Mouse (Mus musculus) urinary bladder, adult 2 months (tissue): ENCODE data around the gene Eif2ak3. TPM values are rescaled to one million over a fixed set of nuclear protein-coding genes. Genes with fewer than 3 reads are reported as not detected.
"Not testable (repeated sequence)": the region's sequence is repeated elsewhere in the genome, so short reads cannot be mapped to it uniquely, and the experiment has no call there.

Source experiments
- DNase-seq: peaks from one replicate; pipeline ENCODE4 v3.0.0; 2022; ENCODE audit warnings: low spot score
- polyA plus RNA-seq: library from polyadenylated mRNA; depleted of rRNA; stranded (reverse); fragments of >200 nt; gene quantifications from 2 replicates; pipeline ENCODE4 v1.2.3, GENCODE M21; 2012; rRNA removed

The Eif2ak3 gene
- 15.6 and 16.3 TPM in 2 replicates for polyA plus RNA-seq

DNA sequence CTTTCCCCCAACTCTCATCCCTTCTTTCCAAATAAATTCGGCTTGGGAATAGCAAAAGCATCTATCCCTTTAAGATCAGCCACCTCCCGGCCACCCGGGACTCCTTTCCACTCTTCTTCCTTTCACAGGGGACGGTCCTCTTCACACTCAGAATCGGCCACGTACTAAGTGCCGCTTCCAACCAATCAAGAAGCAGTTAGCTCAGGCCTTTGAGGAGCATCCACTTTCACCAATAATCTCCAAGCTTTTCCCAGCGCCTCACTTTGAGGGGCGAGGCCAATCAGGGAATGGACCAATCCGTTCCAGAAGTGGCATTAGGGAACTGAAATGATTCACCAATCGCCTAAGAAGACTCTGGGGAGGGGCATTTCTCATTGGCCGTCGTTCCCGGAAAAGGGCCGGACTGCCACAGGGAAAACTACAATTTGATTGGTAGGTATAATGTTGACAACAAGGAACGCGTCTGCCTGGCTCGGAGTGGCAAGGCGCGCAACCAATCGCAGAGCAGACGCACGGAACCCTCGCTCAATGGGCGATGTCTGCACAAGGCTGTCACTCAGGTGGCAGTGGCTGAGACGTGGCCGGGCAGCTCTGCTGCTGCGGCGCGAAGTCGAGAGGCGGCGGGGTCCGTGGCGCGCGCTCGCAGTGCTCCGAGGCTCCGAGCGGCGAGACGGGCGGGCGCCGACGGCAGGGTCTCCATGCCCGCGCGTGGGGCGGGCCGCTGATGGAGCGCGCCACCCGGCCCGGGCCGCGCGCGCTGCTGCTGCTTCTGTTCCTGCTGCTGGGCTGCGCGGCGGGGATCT lies at the start of gene Eif2ak3:
TSS of gene Eif2ak3 (plus strand) at position 514 of the 803 bp plus-strand sequence.
- DNase-seq, result peak; percentile 95

DNA sequence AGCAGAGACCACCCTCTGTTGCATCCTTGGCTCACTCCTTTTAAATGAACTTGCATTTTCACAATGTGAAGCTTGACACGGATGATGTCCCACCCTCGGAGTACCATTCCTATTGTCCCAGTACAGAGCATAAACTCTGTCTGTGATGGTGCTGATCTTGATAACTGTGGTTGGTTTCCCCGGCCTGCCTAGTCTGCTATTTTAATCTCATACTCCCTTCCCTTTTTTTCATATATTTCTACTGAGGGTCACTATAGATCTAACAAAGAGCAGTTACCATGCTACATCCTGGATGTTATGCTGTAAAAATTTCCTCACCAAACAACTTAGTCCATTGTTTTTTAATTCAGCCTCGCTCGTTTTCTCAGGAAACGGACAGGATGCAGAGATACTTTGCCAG lies 47.4 kb upstream of the Eif2ak3 start:
- no peak for DNase-seq

DNA sequence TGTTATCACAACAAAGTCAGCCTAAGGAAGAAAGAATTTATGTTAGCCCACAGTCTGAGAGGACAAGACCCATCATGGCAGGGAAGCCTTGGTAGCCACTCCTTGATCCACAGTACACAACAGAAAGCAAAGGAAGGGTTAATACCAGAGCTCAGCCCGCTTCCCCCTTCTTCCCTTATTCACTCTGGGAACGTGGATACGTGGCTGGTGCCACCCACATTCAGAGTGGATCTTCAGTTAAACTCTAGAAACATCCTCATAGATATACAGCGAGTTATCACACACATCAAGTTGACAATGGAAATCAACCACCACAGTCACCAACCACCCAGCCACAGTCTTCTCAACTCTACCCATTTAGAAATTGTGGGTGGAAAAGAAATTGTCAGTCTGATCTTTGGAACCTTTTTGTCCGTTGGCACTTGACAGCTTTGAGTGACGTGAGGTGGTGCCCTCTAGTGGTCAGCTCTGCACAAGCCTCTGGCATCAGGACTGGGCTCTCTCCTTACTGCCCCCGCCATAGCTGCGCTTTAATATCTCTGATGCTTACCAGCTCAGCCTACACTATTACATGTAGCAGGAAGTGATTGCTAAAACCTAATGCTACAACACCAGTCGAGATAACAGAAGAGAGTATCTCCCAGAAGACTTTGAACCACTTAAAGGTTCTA lies 46.6 kb upstream of the Eif2ak3 start:
- no peak for DNase-seq

DNA sequence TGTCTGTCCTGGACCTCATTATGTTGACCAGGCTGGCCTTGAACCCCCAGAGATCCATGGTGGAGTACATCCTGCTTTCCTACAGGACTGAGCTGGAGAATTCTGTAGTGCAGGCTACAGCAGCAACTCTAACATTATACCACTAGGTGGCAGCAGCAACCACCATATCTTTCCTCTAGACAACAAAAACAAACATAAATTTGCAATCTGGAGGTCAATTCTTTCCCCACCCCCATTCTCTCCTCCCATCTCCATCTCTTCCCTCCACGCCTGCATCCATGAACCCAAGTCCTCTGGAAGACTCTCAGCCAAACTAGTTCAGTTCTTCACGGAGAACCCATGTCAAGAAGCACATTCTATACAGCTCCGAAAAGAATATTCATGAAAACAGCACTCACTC lies 39.7 kb upstream of the Eif2ak3 start:
- no peak for DNase-seq

DNA sequence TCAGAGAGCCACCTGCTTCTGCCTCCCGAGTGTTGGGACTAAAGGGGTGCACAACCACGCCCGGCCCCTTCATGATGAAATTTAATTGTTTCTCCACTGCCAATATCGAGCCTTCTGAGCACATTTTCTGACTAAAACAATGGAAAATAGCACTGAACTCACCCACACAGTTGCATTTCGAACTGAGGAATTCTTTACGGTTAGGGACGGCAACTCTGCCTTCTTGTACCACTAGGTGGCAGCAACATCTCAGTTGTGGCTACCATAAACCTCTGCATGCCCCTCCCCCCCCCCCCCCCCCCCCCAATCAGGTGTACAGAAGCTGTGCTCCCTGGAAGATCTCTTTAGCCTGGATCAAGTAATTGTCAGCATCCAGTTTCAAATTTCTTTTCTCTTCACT lies 39.0 kb upstream of the Eif2ak3 start:
- no peak for DNase-seq

DNA sequence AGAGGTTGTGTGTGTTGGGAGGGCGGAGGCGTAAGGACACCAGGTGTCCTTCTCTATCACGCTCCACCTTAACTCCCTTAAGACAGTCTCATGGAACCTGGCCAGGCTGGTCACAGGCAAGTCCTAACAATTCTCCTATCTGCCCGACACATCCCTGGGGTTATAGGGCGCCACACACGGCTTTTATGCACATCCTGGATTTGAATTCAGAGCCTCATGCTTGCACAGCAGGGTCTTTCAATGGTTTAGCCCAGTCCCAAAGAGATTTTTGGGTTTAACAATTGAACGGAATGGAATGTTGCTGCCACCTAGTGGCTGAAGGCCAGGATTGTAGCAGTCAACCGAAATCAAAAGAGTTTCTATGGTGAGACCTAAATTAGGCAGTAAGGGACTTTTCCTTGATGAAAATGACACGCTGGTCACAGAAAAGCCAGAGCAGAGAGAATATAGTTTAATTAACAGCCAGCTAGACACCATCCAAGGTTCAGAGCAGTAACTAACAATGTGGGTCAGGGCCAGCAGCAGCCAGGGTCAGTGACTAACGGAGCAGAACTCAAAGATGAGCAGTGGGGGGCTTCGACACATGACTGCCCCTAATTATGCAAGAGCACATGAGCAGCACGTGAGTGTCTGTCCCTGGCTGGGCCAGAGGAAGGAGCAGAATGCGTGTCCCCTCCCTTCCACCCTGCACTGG lies 38.3 kb upstream of the Eif2ak3 start:
- DNase-seq, result peak; percentile 44

DNA sequence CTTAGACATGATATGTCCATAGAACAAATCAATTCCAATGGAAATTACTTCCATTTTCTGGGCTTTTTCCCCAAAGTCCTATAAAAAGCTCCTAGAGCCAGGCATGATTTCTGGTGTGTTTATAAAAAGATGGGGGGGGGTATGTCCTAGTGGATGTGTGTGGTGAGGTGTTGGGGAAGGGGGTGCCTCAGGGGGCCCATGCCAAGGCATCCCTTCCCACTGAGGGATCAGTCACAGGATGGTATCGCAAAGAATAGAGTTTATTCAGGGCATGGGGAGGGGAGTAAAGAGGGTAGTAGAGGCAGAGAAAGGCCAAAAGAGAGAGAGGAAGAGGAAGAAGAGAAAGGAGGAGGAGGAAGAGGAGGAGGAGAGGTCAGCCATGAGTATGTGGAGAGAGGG lies 37.8 kb upstream of the Eif2ak3 start:
- no peak for DNase-seq

DNA sequence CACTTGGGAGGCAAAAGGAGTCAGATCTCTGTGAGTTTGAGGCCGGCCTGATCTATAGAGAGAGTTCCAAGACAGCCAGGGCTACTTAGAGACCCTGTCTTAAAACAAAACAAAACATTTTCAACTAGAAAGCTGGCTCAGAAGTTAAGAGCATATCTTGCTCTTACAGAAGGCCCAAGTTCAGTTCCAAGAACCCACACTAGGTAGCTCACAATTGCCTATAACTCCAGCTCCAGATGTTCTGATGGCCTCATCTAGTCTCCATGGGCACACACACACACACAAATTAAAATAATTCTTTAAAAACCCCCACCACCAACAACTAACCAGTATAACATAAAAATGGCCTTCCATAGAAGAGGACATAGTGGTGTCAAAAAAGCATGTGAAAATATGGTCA lies 33.8 kb upstream of the Eif2ak3 start:
- DNase-seq, result no peak

DNA sequence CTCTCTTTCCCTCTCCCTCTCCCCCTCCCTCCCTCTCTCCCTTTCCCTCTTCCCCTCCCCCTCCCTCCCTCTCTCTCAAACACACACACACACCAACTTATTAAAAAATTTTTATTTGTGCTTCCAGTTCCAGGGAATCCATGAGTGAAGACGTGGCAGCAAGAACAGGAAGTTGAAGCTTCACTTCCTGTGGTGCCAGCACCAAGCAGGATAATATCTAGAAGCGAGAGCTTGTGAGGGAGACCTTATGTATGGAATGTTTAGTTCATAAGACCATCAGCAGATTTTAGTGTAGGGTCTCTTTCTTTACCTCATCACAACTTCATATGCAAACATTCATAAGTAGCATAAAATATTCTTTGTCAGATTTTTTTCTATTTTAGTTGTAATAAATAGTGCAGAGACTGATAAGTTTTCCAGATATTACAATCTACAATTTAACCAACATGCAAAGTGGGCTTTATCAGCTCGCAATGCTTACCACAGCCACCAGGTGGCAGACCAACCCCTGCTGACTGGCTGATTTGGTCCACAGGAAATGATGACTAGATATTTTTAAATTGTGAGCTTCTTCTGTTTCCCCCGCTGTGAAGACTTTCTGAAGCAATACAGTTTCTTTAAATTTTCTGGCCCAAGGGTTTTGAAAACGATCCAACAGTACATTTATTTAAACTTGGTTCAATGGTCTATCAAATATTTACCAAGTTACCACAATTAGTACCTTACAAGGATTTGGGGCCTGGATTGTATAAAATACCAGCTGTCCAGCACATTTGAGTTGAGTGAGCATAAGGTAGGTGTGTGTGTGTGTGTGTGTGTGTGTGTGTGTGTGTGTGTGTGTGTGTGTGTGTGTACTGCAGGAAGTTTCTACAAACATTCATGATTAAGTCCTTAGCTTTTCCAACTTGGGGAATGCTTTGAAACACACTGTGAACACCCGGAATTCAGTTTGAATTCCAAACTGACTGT lies 32.5 kb upstream of the Eif2ak3 start:
- DNase-seq, result no peak

DNA sequence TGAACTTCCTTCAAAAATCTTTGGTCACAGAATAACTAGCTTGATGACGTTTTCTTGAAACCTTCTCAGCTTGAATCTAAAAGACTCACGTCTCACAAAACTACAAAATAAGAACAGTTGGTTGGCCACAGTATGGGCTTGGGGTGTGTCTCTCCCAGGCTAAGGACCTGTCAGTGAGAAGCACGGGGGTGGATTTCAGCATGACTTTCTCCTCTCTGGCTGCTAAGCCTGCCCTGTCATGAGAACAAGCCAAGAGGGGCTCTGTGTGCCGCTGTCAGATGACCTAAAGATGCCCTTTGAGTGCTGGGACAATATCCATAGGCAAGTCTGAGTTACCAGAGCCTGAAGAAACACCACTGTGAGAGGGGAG lies 31.8 kb upstream of the Eif2ak3 start:
- no peak for DNase-seq

DNA sequence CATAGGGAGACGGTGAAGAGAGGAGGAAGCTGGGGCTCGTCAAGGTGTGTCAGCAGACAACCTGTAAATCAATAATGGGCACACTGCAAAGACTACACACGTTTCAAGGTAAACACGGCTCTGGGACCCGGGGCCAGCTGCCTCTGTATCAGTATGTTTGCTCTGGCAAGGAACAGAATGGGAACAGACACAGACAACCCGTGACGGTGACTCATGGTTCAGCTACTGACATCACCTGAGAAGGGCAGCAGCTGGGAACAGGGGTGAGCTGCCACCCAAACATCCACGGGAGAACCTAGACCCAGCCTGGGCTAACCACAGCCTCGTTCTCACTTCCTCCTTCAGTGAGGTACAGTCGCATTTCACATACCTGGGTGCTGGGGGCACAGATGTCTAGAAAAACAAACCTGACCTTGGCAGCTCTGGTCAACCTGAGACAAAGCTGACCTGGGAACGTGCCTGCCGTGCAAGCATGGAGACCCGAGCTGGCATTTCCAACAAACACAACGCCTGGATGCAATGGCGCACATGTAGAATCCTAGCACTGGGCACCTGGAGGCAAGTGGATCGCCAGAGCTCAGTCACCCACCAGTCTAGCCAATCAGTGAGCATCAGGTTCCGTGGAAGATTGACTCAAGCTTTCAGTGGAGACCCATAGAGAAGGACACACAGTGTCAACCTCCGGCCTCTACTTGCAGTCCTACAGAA lies 30.2 kb upstream of the Eif2ak3 start:
- DNase-seq, result no peak

DNA sequence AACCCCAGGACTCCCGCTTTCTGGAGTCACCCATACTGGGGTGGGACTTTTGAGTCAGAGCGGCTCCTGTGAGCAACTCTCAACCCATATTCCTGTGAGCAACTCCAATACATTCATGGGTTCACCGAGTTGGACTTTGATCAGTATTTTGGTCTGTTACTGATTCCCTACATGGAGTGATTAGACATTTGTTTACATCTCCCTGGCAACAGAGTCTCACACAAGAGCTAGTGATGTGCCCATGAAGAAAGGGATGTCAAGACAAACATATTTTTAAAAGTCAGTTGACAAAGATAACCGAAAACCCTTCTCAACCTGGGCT lies 29.7 kb upstream of the Eif2ak3 start:
- no peak for DNase-seq

DNA sequence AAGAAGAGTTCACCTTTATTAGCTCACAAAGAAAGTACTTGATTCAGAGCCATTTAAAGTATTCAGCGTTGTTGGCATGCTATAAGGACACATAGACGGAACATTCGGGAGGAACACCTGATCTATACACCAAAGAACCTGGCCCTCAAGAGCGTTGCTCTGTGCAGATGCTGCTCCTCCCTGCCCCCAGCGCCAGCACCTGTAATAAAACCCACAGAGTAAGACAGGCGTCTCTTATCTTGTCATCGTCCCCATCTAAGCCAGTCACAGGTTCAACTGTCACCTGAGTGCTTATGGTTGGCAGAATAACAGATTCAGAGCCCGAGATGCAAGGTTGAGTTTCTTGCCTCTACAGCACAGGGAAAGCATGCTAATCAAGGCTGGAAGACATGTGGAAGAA lies 28.8 kb upstream of the Eif2ak3 start:
- DNase-seq, result no peak

DNA sequence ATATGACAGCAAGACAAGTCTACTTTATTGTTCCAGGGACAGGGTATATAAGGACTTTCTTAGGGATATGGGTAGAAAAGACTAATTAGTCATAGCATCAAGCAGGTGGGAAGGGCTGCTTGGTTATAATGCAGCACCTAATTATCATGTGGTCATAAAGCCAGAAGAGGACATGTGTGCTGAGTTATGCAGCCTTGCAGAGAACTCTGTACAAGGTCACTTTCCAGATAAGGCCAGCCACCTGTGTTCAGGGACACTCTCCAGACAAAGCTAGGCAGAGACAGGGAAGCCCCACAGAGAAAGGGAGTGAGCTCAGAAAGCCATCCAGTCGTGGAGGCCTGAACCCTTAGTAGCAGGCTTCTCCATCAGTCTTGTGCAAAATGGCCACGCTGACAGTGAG lies 22.7 kb upstream of the Eif2ak3 start:
- no peak for DNase-seq

DNA sequence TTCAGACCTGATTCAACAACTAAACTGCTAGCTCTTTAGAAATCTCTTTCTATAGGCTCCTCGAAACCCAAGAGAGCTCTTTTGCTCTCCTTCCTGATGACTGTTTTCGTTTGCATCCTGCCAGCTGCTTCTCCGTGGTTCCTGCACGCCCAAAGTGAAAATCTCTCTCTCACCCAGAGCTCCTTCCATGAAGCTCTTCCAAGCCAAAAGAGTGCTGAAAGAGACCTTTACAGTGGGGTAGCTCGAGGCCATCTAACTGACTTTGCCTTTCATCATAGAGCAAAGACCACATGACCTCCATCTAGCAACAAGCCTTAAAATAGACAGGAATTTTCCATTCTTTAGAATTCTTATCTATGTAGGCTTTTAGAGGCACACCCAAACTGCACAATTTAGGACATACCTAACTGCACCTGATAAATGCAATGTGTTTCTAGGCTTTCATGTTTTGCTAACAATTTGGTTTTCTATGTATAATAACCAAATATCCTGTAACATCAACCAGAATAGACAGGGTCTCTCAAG lies 21.9 kb upstream of the Eif2ak3 start:
- DNase-seq, result no peak

DNA sequence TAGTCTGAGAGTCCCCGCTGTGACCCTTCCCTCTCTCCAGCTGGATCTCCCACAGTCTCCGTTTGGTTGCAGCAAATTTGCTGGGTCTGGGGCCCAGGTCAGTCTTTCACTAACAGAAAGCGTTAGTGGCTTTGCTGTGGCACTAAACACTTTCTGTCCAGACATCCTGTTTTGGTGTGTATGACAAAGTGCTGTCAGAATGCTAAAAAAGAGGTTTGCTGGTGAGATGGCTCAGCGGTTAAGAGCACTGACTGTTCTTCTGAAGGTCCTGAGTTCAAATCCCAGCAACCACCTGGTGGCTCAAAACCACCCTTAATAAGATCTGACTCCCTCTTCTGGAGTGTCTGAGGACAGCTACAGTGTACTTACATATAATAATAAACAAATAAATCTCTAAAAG lies 21.0 kb upstream of the Eif2ak3 start:
- not testable (repeated sequence) for DNase-seq

DNA sequence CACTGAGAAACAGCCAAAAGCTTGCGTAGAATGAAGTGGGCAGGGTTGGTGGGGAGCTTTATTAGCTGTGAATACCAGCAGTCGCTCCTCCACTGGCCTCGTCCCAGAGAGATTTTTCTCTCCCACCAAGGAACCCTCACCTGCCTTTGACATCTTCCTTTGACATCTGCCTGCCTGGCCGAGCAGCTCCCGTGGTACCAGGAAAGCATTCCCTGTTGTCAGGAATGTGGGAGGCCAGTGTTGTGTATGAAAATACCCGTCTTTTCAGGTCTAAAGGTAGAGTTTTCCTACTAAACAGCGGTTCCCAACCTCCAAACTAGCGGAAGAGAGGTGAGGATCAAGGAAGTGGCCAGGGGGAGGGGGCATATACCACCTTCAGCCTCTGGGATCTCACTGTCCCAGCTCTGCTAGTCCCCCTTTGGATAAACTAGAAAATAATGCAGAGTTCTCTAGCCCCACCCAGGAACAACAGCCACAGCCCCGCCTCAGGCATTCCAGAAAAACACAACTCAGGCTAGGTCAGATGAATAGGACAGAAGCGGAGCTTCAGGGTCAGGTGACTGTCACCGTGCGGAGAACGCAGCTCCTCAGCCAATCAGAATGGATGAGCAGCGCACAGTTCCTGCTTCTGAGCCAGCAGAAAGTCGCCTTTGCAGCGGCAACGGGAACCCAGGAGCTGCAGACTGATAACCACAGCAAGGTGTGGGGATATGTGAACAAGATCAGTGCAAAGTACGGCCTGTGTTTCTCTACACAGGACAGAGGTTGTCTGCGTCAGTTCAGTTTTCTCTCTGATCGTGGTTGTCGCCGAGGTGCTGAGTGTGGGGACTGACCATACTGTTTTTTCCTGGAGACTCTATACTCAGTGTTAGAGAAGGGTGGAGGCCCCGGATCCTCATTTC lies 20.0 kb upstream of the Eif2ak3 start:
- no peak for DNase-seq

DNA sequence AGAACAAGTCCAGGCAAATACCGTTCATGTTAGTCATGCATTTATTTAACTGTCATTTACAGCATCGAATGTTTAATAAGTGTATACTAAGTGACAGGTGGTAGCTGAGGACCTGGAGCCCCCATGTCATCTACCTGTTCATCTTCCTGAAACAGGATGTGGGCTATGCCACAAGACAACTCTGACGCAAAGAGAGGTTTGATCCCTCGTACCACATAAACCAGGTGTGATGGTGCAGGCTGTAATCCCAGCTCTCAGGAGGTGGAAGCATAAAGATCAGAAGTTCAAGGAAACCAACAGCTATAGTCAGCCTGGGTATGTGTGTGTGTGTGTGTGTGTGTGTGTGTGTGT lies 19.4 kb upstream of the Eif2ak3 start:
- DNase-seq, result no peak

DNA sequence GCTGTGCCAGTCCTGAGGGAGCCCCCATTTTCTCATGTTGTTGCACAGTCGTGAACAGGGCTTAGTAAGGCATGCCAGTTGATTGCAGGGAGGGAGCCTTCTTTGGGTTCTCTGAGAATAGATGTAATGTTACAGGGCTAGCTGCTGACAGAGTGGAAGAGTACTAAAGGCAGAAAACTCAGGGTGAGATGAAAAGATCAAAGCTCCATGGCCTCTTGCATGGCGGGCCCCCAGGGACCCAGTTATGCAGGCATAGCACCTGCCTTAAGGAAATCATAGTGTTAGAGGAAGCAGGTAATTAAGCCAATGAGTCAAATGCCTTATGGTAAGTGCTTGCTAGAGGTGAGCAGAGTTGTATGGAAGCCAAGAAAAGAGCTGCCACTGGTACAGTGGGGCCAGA lies 14.9 kb upstream of the Eif2ak3 start:
- no peak for DNase-seq

DNA sequence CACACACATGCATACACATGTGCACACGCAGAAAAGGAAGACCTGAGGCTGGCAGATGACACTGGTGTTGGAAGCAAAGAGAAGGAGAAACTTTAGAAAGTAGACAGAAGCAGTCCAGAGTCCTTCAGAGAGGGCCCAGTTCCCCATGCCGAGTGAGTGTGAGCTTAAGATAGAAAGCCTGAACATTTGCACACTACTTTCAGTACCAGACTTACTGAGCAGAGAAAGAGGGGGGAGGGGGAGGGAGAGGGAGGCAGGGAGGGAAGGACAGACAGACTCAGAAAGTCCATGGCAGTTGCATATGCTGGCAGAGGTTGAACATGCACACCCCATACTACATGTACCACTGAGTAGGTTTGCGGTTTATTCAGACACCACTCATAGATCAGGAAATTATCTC lies 13.8 kb upstream of the Eif2ak3 start:
- DNase-seq, result no peak
